Mouse (Mus musculus): Measurements from ENCODE around the gene Dstn.
A peak's percentile ranks its signal among the peaks of the same experiment; 100 is the strongest.

Gene Dstn

DNA sequence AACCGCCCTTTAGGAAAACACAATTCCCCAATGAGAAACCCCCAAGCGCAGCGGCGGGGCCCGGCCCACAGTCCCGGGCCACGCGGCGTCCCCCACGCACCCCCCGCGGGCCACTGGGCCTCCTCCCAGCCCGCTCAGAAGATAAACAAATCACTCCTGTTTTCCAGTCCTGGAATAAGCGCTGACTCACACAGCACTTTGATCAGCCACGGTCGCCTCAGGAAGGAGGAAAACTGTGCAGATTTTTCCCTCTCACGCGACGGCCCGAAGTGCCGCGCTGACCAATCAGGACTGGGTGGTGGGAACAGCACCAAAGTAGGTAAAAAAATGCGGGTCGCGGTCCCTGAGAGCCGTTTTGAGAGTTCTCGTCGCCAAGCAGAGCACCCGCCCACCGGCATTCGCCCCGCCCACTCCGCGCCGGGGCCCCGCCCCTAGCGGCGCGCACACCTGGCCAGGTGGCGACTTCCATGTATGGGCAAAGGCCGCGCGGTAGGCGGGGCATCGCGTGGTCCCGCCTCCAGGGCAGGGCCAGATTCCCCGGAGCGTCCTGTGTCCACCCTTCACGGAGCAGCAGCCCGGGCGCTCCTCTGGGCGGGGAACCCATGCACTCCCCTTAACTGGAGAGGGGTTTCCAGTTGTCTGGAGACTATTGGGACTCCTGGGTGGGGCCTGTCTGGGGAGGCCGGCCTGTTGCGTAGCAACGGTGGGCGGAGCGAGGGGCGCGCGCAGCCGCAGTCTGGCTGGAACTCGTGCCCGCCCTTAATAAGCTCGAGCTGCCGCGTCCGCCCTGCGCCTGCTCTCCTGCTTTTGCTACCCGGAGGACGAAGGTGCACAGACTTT, at the start of gene Dstn:
Gene Dstn, plus strand, starts transcription at position 561 of the 840 bp plus-strand sequence.
- DNase-seq (ENCODE audit: low spot score), result peak; percentile 92

DNA sequence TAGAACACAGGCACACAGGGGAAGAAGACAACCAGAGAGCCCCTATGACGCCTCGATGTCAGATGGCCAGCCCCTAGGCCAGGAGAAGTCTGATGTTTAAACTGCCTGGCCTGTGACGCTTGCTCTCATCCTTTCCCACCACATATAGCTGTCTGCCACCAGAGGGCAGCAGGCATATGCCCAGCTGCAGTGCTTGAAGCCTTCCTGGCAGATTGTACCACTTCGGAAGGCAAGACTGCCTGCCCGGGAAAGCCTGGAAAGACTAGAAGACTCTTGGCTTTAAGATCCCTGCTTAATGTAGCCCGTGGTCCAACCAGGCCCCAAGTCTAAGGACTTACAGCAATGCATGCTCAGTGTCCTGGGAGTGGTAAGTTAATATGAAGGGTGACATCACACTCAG, 47.8 kb upstream of the Dstn start:
- DNase-seq (ENCODE audit: low spot score), result peak; percentile 38

DNA sequence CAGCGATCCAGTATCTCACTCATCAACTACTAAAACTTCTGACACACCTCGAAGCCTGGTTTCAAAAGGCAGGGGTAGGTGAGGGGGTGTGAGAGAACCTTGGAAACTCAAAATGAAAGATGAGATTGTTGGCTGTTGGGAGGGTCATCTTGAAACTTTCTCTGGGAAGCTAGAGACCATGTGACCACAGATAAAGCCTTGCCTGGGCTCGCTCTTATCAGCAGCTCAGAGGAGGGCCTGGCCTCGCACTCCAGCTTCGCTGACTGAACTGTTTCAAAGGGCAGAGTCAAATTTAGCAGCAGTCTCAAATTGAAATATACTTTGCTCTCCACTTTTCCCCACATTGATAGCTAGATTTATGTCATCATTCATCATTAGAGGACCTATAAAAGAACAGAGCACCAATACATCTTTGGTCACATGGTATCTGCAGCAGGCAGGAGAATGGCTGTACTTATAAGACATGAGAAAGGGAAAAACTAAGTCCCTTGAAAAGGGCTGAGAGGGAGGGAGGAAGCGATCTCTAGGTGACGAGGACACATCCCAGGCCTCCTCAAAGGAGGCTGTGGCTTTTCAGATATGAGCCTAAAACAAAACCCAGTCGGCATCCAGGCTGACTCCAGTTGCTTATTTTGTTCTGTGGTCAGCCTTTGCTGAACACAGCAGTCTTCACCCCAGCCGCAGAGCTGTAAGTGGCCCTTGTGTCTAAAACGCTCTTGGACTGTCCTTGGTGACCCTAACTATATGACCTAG, 44.0 kb upstream of the Dstn start:
- peak; percentile 59 for DNase-seq (ENCODE audit: low spot score)

DNA sequence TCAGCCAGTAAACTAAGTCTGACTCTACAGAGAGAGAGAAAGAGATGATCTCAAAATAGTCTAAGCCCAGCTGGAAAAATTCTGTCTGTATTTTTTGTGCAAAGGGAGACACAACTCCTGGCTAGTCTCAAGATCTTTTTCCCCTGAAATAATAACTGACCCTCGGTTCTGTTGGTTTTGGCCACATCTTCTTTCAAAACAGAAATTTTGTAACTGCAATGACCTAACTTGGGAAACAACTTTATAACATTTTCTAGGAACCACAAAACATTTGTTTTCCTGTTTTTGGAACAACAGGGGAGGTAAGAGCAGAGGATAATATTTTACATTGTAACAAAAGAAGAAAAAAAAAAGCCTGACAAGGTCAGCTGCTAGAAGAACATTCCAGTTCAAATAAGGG, 39.1 kb upstream of the Dstn start:
- DNase-seq (ENCODE audit: low spot score), result no peak

DNA sequence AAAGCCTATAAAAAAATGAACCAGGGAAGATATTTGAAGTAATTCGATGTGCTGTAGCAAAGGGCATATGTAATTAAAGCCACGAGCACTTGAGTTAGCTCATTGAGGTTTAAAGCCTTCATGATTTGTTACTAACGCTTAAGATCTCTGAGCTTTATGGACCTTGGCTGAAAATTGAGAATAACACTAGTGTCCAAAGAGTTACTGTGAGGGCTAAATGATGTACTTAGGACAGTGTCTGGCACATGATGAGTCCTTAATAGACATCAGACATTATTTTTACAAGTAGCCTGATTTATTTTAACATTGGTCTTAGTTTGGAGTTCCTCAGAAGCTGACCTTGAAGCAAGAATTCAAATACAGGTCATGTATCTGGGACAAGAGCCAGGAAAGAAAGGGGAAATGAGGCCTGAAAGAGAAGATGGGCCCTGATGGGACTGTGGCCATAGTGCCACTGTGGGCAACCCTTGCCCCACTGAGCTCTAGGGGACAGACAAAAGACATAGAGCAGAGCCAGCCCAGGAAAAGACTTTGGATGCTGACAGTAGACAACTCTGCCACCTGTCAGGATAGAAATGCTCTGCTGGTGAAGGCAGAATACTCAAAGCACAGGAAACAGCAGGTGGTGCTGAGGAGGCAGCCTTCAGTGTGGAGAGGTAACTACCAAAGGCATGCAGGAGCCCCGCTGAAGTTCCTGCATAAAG, 38.0 kb upstream of the Dstn start:
- DNase-seq (ENCODE audit: low spot score), result no peak

DNA sequence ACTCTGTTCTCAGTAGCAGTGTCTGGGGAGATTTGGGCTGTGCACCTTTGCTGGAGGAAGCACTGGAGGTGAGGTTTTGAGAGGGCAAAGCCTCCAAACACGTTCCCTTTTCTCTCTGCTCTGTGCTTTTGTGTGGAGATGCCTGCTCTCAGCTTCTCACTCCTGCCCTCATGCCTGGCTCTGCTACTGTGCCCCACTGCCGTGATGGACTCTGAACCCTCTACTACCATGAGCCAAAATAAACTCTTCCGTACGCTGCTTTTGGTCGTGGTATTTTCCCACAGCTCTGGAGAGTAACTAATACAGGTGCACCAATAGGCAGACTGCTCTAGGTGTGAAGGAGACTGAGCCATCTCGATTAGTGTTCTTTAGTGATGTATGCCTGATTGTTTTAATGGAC, 35.8 kb upstream of the Dstn start:
- no peak for DNase-seq (ENCODE audit: low spot score)

DNA sequence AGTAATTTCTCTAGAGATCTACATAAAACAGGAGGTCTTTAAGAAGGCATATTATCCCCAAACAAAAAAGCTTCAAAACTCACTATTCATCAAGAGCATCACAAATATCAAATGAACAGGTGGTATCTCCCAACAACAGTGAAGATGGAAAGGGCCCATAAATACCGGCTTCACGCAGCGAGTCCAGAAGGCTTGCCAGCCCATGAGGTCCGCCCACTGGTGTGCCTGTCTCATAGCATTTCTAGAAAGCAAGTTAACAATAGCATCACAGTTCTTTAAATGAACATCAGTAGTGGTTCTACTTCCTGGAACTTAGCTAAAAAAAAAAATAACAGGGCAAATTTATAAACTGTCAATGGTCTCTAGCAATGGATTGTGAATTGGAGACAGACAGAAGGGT, 33.1 kb upstream of the Dstn start:
- DNase-seq (ENCODE audit: low spot score), result no peak

DNA sequence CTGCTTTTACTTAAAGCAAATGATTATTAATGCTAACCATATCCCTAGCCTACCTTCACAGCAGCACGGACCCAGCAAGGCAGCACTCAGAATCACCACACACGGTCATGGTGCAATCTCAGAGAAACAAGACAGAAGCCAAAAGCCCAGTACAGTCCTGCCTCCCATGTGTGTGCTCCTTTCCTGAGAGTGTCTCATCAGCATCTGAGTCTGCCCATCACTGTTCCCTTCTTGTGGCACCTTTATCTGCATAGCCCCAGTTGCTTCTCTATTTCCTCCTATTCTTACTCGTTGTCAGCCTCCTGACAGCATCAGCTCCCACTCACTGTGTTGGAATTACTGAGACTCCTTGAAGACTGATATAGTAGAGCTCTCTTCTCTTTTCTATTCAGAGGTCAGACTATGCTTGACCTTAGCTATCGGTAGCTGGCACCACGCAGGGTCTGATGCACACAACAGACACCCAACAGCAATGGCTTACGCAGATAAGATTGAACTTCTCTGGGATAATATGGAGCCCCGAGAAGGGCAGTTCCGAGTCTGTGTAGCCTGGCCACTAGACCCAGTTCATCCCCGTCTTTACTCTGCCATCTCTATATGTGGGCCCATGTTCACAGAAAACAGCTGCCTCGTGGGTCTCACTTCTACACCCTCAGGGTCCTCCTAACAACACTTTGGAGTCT, 32.4 kb upstream of the Dstn start:
- no peak for DNase-seq (ENCODE audit: low spot score)

DNA sequence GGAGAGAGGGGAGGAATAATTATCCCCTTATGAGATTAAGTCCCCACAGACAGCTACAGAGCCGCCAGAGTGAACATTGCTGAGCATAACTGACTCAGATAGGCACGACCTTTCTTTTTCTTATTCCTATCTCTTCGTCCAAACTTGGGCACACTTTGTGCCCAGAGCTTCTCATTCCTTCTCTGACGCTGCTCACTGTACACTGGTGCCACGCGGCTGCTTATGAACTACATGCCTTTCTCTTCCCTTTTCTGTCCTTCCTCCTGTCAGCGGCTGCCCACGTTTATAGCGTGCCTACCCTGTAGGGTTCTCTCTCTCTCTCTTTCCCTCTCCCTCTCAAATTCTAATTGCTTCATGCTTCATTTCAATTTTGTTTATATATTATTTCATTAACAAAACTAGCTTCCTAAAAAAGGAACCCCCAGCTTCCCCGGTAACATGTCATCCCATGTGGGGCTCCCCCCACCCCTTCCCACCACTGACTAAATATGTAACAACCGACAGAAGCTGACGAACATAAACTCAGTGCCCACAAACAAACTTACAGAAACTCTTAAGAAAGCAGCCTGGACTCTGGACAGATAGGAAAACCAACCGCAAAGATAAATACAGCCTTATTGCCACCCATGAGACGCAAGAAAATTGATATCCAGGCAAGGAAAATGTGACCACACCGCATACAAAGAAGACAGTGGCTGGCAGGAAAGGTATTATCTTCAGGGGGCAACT, 25.8 kb upstream of the Dstn start:
- no peak for DNase-seq (ENCODE audit: low spot score)

DNA sequence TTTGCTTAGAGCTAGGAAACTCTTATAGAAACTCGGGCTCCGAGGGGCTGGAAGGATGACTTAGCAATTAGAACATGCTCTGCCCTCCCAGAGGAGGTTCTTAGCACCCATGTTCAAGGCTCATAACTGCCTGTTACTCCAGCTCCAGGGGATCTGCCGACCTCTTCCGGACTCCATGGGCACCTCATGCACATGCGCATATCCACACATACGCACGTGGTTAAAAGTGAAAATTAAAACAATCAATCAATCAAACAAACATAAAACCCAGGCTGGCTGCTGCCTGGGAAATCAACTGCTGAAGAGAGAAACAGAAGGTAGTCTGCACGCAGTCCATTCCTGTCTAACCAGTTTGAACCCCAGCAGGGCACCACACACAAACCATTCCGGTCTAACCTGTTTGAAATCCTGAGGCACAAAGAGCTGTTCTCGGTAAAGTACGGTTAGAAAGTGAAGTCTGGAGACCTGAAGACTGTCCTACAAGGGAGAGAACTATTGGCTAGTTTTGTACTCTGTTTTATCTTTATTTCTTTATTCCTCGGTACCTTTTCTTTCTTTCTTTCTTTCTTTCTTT, 25.2 kb upstream of the Dstn start:
- no peak for DNase-seq (ENCODE audit: low spot score)

DNA sequence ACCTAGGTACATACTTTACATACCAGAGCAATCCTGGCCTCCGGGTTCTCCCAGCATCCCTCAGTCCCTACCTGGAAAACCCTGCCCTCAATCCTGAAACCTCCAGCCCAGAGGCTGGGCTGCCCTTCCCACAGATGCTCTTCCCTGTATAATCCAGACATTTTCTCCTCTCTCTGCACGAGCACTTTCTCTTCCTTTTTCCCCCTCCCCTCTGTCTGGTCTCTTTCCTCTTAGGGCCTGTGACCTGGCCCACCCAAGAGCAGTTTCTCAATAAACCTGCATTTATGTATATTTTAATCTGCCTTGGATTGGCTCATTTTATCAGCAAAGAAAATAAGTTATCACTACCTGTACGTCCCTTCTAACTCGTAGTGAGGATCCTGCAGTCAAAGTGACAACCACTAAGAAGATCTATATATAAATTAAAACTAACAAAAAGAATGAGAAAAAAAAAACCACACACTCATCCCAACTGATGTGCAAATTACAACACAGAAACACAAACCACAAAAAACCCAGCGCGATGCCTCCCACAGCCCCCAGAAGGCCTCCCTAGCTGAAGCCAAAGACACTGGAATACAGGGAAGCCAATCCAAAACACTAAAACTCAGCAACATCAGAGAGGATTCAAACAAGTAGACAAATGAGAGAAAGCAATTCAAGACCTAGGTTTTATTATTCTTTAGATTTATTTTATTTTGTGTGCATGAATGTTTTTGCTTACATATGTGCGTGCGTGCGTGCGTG, 23.6 kb upstream of the Dstn start:
- no peak for DNase-seq (ENCODE audit: low spot score)

DNA sequence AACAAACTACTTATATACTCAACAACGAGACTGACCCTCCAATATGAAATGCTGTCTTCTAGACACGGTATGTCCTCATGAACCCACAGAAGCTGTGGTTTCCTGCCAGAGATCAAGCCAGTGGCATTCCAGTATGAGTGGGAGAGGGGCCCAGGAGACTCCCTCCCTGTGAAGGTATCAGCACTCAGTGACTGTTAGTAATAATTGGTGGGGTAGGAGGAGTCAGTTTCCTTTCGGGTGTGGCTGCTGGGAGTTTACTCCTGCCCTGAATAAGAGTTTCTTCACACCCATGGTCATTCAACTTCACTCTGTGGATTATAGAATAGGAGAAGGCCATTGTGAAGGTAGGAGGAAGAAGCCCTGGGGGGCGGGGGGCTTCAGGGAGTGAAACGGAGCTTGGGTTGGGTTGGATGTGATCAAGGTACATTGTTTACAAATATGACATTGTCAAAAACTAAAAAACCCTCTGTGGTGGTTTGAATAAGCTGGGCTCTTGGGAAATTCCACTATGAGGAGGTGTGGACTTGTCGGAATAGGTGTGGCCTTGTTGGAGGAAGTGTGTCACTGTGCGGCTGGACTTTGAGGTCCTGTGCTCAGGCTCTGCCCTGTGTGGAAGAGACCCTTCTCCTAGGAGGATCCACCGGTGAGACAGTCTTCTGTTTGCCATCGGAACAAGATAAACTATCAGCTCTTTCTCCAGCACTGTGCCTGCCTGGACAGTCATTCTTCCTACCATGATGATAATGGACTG, 15.5 kb upstream of the Dstn start:
- DNase-seq (ENCODE audit: low spot score), result no peak

DNA sequence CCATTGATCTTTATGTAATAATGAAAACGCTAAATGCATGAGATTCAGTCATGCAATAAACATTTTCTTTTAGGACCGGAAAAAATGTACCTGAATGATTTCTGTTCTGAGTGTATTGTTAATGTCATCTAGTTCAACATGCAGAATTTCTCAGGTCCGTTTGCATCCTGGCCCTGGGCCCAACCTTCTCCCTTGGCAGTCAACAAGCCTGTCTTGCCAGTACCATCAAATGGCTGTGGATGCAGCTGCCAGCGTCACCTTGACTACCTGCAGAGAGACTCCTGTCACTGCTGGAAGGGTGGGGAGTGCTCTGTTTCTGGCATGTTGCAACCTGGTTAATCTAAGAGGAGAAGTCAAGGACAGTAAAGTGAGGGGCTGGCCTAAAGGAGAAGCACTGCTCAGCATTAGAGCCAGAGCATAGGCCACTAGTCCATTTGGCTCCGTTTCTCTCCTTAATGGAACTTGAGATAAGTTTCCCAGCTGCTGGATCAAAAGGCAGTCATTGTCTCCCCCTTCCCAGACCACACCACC, 14.2 kb upstream of the Dstn start:
- DNase-seq (ENCODE audit: low spot score), result no peak

DNA sequence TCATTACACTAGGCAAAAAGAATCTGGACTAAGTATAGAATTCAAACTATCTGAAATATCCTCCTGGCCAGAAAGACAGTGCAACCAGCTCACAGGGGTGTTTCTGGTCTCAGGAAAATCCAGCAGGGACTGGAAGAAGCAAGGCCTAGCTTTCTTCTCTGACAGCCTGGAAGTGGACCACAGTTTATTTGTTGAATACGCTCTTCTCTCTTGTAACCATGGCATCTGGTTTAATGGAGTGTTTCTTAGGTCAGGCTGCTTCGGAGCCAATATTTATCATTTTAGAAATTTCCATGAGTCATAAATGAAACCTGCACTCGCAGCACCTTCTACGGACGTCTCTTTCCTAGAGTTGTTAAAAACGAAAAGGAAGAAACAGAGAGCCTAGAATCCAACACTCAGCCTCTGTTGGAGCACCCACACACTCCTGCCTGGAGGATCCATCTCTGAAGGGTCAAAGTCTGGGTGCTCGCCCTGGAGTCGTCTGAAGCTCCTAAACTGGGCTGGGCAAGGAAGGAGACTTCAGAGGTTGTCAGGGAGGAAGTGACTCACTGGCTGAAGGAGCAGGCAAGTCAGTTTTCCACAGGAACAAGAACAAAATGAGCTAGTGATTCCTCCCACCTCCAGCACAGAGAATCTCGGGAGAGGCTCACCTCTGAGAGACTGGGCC, 11.6 kb upstream of the Dstn start:
- no peak for DNase-seq (ENCODE audit: low spot score)

DNA sequence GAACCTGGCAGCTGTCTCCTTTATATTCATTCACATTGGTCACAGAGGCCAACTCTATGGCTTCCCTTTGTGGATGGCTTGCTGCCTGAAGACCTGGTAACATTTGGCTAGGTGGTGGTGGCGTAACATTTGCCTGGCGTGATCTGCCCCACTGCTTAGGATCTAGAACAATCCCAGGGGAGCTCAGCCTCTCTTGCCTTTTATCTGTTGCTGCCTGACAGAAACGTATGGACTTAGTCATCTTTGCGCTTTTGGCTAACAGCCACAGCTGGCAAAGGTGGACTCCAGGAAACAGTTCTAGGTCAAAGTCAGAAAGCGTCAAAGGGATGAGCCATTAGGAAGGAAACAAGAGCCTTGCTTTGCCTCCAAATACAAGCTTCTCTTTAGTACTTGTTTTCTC, 10.2 kb upstream of the Dstn start:
- DNase-seq (ENCODE audit: low spot score), result no peak

DNA sequence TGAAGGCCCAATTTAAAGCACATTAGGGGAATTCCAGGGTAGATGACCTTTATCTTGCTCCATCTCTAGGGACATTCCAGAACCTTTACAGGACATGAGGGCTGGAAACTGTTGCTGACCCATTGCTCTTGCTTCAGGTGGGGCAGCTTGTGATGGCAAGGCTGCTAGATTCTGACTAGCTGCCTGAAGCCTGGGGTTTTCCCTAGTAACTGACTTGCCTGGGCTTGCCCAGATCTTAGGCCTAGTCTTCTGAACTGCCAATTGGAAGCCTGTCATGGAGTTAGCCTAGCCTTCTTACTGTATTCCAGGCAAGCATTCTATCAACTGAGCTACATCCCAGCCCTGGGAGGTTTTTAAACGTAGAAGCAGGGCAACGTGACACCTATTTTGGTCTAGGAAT, 5.9 kb upstream of the Dstn start:
- DNase-seq (ENCODE audit: low spot score), result no peak

DNA sequence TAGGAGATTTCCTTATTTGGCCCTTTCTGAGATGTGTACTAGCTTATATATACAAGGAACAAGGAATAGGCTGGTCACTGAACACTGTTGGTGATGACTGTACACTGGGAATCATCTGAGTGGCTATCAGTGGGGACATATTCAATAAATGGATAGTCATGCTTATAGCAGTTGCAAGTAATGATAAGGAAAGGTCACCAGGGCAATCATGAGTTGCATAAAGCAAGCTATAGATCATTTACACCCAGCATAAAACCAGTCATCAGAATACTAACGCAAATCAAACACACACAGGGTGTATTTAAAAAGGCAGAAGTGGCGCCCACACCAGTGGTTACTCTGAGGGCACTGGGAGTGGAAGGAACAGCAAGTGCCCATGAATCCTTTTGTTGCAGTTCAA, 2.9 kb upstream of the Dstn start:
- no peak for DNase-seq (ENCODE audit: low spot score)

DNA sequence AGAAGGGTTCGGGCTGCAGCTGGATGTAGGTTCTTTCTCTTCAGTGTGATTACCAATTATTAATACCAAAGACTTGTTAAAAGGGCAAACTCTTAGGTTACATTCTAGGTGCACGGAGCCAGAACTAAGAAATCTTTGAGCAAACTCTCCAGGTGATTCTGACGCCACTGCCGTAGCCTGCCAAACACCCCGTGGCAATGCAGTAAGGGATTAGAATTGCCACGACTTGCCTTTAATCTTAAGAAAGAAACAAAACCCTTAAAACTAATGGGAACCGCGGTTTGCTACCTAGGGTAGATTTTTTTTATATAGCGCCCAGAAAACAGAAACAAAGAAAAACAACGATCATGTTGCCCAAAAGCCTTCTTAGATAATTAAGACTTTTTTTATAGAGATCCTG, 899 bp upstream of the Dstn start:
- DNase-seq (ENCODE audit: low spot score), result no peak

DNA sequence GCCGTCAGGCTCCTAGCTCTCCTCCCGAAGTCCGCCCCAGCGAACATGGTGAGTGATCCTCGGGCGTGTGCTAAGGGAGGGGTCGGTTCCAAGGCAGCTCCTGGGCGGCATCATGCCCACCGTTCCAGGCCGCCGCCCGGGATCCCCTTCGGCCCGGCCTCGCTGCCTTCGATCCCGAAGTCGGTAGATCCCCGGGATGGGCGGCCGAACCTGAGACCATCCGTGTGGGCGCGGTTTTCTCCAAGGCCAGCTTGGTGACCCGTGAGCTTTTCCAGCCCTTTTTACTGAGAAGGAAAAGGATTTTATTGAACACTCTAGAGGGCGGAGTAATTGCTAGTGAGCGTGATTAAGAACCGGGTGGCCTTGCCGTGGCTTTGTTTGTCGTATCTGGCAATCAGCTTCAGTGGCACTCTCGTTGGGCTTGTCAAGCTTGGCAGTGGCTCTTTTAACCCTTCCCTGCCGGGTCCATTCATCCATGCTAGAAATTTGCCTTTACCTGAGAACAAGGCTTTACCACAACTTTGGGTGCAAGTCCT, 548 bp downstream of the Dstn start:
- peak; percentile 63 for DNase-seq (ENCODE audit: low spot score)
